Mouse (Mus musculus): ENCODE measurements at regions not wholly inside any gene's neighbourhood (a gene's known extent, or its start where the extent isn't known, plus 50 kb on each side); places are given as distances from the start of the nearest gene placed in this dataset.

DNA sequence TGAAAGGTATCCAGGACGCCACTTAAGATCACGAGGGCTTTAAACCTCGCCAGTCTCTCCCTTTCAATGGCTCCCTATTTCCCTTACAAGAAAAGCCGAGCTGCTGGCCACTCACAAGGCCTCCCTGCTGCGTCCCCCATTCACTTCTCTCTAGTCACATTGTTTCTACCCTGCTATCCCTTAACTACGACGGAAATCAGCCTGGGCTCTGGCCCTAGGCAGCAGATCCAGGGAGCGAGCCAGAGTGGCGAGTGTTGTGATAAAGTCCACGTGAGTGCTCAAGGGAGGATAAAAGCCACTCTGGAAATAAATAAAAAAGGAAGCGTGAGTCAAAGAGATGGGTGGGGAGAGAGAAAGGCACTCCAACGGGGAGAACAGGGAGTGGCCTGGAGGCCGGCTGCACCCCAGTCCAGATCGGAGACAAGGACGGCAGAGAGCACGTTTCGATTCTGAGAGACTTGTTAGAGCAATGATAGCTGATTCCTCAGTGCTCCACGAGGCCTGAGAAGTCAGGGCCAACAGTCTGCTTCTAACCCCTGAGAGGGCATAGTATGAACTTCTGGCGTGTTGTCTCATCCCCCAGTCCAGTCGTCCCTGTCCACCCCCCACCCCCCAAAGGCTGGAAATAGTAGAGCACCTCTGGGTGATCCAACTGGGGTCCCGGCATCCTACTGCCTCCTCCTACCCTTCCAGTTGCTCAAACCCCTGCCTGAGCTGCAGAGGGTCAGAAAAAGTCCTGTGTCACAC lies 84.8 kb upstream of the Calm2 start:
- Histone ChIP-seq H3K27me3 (ENCODE audit: insufficient read depth, low read length) (no peaks in the 10 kb centered on the region), H3K27ac (ENCODE audit: low read depth, low read length) (no peak overlapping the region), H3K36me3 (ENCODE audit: insufficient read depth) (no peaks in the 10 kb centered on the region), H3K4me3 (ENCODE audit: low read depth, low read length) (peak overlapping the region; percentile 42), H3K4me2 (ENCODE audit: low read depth) (peak overlapping the region; percentile 60), H3K9me3 (ENCODE audit: low read length) (no peaks in the 10 kb centered on the region), H3K4me1 (ENCODE audit: insufficient read depth) (peaks cover 15% of the 10 kb centered on the region), H3K9ac (peak overlapping the region; percentile 36)
- ATAC-seq = no peak
- no peak for TF ChIP-seq CTCF (IDR thresholded peaks at IDR 0.05; ENCODE audit: low read depth)
- peak; percentile 36 for DNase-seq
- 4% methylated on average over 21 of the region's 21 CpGs for WGBS

DNA sequence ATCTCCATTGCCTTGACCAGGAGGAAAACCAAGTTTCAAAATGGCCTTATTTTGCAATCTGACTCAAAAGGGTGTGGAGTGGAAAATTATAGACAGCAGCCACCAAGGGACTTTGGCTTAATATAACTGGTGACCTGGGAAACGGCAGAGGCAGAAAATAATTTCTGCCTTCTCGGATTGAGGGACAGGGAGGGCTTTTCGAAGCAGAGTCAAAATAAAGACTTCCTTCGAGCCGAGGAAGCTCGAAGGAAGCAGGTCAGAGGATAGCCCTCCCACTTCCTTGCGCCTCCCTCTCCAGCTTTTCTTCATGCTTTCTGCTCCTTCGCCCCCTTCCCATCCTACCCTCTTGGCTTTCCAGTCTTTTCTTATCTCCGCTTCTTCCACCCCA lies 85.4 kb upstream of the Calm2 start:
- H3K27ac ChIP-seq (ENCODE audit: low read depth, low read length) = no peak overlapping the region
- H3K4me1 ChIP-seq (ENCODE audit: insufficient read depth) = peaks cover 15% of the 10 kb centered on the region
- no peak for ATAC-seq
- no peaks in the 10 kb centered on the region for H3K27me3 ChIP-seq (ENCODE audit: insufficient read depth, low read length)
- H3K4me2 ChIP-seq (ENCODE audit: low read depth) = peak overlapping the region; percentile 60
- H3K4me3 ChIP-seq (ENCODE audit: low read depth, low read length) = peak overlapping the region; percentile 6
- no peaks in the 10 kb centered on the region for H3K9me3 ChIP-seq (ENCODE audit: low read length)
- H3K9ac ChIP-seq = no peak overlapping the region
- DNase-seq = peak; percentile 9
- H3K36me3 ChIP-seq (ENCODE audit: insufficient read depth) = no peaks in the 10 kb centered on the region
- no peak for TF ChIP-seq CTCF (IDR thresholded peaks at IDR 0.05; ENCODE audit: low read depth)
- WGBS = 9% methylated on average over 9 of the region's 9 CpGs

DNA sequence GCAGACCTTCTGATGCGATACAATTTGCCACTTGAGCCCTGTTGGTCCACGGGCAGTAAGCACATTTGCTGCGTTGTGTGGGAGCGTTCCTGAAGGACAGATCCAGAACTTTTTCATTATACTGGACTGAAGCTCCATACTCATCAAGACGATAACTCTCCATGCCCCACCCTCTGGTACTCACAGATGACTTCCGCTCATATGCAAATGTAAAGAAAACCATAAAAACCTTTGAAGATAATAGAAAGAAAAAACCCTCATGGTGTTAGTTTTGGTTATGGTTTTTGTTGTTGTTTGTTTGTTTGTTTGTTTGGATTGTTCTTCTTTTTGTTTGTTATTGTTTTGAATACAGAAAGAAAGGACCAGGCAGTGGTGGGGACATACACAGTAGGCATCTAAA lies 86.0 kb upstream of the Calm2 start:
- Histone ChIP-seq H3K4me1 (ENCODE audit: insufficient read depth) (peaks cover 15% of the 10 kb centered on the region), H3K9me3 (ENCODE audit: low read length) (no peaks in the 10 kb centered on the region), H3K4me3 (ENCODE audit: low read depth, low read length) (peak overlapping the region; percentile 6; the same call in 1 of the 2 replicates), H3K36me3 (ENCODE audit: insufficient read depth) (no peaks in the 10 kb centered on the region), H3K27ac (ENCODE audit: low read depth, low read length) (no peak overlapping the region), H3K4me2 (ENCODE audit: low read depth) (peak overlapping the region; percentile 60), H3K27me3 (ENCODE audit: insufficient read depth, low read length) (no peaks in the 10 kb centered on the region), H3K9ac (no peak overlapping the region)
- DNase-seq = peak; percentile 16
- no peak for TF ChIP-seq CTCF (IDR thresholded peaks at IDR 0.05; ENCODE audit: low read depth)
- ATAC-seq = no peak
- 38% methylated on average over 6 of the region's 6 CpGs for WGBS

DNA sequence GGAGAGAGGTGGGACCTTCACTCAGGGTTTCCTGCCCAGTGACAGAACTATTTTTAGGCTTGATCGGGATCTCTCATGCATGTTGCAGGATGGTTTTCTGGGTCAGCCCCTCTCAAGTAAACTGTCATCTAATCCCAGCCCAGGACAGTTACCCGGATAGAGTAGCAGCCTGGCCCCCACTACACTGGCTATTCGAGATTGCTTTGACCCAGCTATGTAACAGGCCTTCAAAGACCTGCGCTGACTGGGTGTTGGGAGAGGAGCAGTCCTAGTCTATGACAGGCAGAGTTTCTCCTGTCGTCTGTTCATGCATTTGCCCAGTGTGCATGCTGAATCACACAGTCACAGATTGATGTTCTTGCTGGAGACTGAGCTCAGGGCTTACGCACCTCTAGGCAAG lies 86.2 kb upstream of the Epcam start:
- no peaks in the 10 kb centered on the region for H3K36me3 ChIP-seq (ENCODE audit: insufficient read depth)
- H3K9ac ChIP-seq = no peak overlapping the region
- H3K4me2 ChIP-seq (ENCODE audit: low read depth) = no peak overlapping the region
- H3K4me1 ChIP-seq (ENCODE audit: insufficient read depth) = no peaks in the 10 kb centered on the region
- no peak for ATAC-seq
- DNase-seq = no peak
- no peak overlapping the region for H3K4me3 ChIP-seq (ENCODE audit: low read depth, low read length)
- H3K27ac ChIP-seq (ENCODE audit: low read depth, low read length) = no peak overlapping the region
- 82% methylated on average over 6 of the region's 6 CpGs for WGBS
- H3K27me3 ChIP-seq (ENCODE audit: insufficient read depth, low read length) = no peaks in the 10 kb centered on the region
- TF ChIP-seq CTCF (IDR thresholded peaks at IDR 0.05; ENCODE audit: low read depth) = no peak
- H3K9me3 ChIP-seq (ENCODE audit: low read length) = no peaks in the 10 kb centered on the region

DNA sequence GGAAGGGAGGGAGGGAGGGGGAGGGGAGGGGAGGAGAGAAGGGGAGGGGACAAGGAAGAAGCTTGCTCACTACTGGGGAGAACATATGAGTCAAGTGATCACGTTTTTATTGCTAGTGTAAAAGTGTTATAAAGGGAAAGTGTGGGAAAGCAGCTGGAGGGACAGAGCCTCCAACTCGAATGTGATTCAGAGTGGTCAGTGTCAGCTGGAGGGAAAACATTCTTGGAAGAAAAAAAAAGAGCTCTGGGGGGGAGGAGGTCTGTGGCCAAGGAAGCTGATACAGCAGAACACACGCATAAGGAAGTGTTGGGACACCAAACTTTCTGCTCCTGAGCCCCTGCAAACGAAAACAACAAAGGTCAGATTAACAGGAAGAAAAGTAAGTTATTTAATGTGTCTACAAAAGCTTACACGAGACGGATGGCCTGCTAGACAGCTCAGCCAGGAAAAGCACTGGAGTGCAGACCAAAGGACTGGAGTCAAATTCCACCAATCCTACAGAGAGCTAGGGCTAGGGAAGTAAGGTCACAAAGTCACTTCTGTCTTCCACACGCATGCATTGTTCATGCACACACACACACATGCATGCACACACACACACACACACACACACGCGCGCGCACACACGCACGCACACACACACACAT lies 85.1 kb upstream of the Epcam start:
- Histone ChIP-seq H3K36me3 (ENCODE audit: insufficient read depth) (no peaks in the 10 kb centered on the region), H3K9me3 (ENCODE audit: low read length) (no peaks in the 10 kb centered on the region), H3K4me2 (ENCODE audit: low read depth) (no peak overlapping the region), H3K27me3 (ENCODE audit: insufficient read depth, low read length) (no peaks in the 10 kb centered on the region), H3K27ac (ENCODE audit: low read depth, low read length) (no peak overlapping the region), H3K9ac (no peak overlapping the region), H3K4me1 (ENCODE audit: insufficient read depth) (no peaks in the 10 kb centered on the region), H3K4me3 (ENCODE audit: low read depth, low read length) (no peak overlapping the region)
- TF ChIP-seq CTCF (IDR thresholded peaks at IDR 0.05; ENCODE audit: low read depth) = no peak
- 70% methylated on average over 13 of the region's 13 CpGs for WGBS
- DNase-seq (no peak), ATAC-seq (no peak)

DNA sequence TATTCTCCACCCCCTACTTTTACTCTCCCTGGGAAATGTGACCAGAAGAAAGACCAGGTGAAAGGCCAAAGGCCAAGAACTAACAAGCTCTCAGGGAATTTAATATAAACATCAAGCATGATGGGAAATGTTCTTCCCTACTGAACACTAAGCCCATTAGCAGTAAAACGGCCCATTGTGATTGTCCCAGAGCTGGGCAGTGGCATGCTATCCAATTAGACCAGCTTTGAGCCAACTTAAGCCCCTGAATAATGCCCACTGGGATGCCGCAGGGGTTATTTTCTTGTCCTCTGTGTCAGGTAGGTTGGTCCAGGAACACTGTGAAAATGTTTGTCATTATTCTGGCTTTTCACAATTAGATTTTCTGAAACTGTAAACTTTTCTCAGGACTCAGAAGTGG lies 81.2 kb upstream of the Epcam start:
- H3K4me3 ChIP-seq (ENCODE audit: low read depth, low read length) = no peak overlapping the region
- TF ChIP-seq CTCF (IDR thresholded peaks at IDR 0.05; ENCODE audit: low read depth) = no peak
- ATAC-seq (no peak), DNase-seq (no peak)
- H3K27ac ChIP-seq (ENCODE audit: low read depth, low read length) = no peak overlapping the region
- H3K4me2 ChIP-seq (ENCODE audit: low read depth) = no peak overlapping the region
- no peaks in the 10 kb centered on the region for H3K4me1 ChIP-seq (ENCODE audit: insufficient read depth)
- 12% methylated on average over 2 of the region's 2 CpGs for whole genome bisulfite sequencing
- H3K27me3 ChIP-seq (ENCODE audit: insufficient read depth, low read length) = no peaks in the 10 kb centered on the region
- H3K36me3 ChIP-seq (ENCODE audit: insufficient read depth) = no peaks in the 10 kb centered on the region
- H3K9me3 ChIP-seq (ENCODE audit: low read length) = no peaks in the 10 kb centered on the region
- no peak overlapping the region for H3K9ac ChIP-seq

DNA sequence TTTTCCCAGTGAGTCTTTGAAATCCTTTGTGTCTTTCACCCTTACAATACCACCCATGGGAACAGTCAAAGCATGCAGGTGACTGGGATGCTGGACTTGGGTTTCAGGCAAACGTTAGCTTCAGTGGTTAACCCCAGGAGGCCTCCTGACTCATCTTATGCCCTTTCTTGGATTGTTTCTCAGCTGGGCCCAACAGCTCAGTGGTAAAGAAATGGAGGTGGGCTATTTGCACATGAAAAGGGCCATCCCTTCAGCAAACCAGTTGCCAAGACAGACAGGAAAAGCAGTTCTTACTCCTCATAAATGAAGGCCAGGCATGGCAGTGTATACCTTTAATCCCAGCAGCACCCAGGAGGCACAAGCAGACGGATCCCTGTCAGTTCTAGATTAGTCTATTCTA lies 77.4 kb upstream of the Epcam start:
- DNase-seq (no peak), ATAC-seq (no peak)
- H3K9ac ChIP-seq = no peak overlapping the region
- no peaks in the 10 kb centered on the region for H3K9me3 ChIP-seq (ENCODE audit: low read length)
- H3K4me1 ChIP-seq (ENCODE audit: insufficient read depth) = no peaks in the 10 kb centered on the region
- no peak overlapping the region for H3K27ac ChIP-seq (ENCODE audit: low read depth, low read length)
- no peaks in the 10 kb centered on the region for H3K36me3 ChIP-seq (ENCODE audit: insufficient read depth)
- H3K4me3 ChIP-seq (ENCODE audit: low read depth, low read length) = no peak overlapping the region
- no peak overlapping the region for H3K4me2 ChIP-seq (ENCODE audit: low read depth)
- no peaks in the 10 kb centered on the region for H3K27me3 ChIP-seq (ENCODE audit: insufficient read depth, low read length)
- TF ChIP-seq CTCF (IDR thresholded peaks at IDR 0.05; ENCODE audit: low read depth) = no peak
- WGBS = 13% methylated on average over 2 of the region's 2 CpGs
